Mouse (Mus musculus): ENCODE measurements around the gene 4430402I18Rik.

4430402I18Rik gene

DNA sequence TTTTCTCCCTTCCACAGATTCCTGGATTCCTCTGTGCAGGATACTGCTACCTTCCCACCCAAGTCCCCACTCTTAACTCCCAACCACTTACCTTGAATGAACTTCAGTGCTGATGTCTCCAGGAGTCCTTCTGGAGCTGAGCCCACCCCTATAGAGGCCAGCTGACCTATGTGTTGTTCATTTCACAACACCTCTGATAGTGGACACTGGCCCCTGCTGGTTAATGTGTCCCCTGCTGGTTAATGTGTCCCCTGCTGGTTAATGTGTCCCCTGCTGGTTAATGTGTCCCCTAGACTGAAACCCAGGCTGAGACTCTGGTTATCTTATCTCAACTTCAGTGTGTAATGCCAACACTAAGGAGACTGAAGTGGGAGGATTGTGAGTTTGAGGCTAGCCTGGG, 38.6 kb downstream of the 4430402I18Rik start:
- peak; percentile 49; the same call in 1 of the 2 replicates for TF ChIP-seq GATA4 (IDR thresholded peaks at IDR 0.05; ENCODE audit: insufficient replicate concordance, low read length)

DNA sequence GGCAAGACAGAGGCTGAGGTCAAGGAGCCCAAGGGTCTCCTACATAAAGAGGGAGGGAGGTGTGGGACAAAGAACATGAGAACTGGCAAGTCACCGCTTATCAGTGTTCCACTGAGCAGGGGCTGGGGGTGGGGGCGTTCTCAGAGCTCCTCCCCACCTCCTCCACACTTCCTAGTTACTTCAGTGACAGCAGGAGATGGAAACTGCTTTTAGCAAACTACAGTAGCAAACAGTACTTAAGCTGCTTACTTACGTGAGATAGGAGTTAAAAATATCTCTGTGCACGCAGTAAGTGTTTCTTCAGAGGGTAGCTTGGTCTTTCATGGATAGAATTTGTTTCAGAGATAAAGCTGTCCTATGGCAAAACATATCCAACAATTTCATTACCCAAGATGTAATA, 40.2 kb downstream of the 4430402I18Rik start:
- no peak for TF ChIP-seq GATA4 (IDR thresholded peaks at IDR 0.05; ENCODE audit: insufficient replicate concordance, low read length)

- no peak for TF ChIP-seq GATA4 (IDR thresholded peaks at IDR 0.05; ENCODE audit: insufficient replicate concordance, low read length)
These were observed 41.2 kb downstream of the 4430402I18Rik start for GRCm38 (mm10) chr19:28926366-28926765.

- TF ChIP-seq GATA4 (IDR thresholded peaks at IDR 0.05; ENCODE audit: insufficient replicate concordance, low read length) = no peak
These were observed 49.8 kb downstream of the 4430402I18Rik start for GRCm38 (mm10) chr19:28917839-28918238.

DNA sequence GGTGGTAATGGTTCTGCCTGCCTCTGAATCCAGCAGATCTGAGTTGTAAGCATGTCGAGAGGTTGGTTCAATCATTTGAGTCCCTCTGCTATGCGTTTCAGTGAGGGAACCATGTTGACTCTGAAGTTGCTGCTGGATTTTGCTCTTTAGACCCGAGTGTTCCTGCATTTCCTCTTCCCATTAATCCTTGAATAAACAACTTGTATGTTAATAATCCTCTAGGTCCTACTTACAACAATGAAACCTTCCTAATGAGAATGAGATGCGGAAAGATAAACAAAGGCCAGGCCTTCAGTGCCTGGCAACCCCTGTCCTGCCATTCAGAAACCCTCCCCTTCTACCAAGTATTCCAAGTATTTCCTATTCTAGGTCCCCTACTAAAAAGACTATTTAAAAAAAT, 51.1 kb downstream of the 4430402I18Rik start:
- TF ChIP-seq GATA4 (IDR thresholded peaks at IDR 0.05; ENCODE audit: insufficient replicate concordance, low read length) = no peak

GRCm38 (mm10) chr19:28915602-28916250, 51.9 kb downstream of the 4430402I18Rik start:
- no peak for TF ChIP-seq GATA4 (IDR thresholded peaks at IDR 0.05; ENCODE audit: insufficient replicate concordance, low read length)

- no peak for TF ChIP-seq GATA4 (IDR thresholded peaks at IDR 0.05; ENCODE audit: insufficient replicate concordance, low read length)
These were observed 53.0 kb downstream of the 4430402I18Rik start for GRCm38 (mm10) chr19:28914598-28914997.

DNA sequence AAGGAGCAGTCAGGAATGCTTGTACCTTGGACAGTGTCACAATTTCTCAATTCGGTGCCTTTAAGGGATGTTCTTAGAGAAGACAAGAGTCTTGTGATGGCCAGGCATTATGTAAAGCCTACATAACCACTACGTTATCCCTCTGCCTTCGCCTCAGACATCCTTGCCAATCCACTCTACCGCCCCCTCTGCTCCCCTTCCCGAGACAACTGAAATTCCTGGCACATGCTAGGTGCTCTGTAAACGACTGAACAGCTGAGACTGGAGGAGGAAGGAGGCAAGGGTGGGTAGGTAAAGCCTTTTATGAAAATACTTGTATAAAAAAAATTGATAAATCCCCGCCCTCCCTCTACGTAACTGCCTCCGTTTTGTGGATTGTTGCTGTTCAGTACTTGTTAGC, 58.9 kb downstream of the 4430402I18Rik start:
- no peak for TF ChIP-seq GATA4 (IDR thresholded peaks at IDR 0.05; ENCODE audit: insufficient replicate concordance, low read length)

GRCm38 (mm10) chr19:28908186-28908585, 59.4 kb downstream of the 4430402I18Rik start:
- TF ChIP-seq GATA4 (IDR thresholded peaks at IDR 0.05; ENCODE audit: insufficient replicate concordance, low read length) = no peak

- TF ChIP-seq GATA4 (IDR thresholded peaks at IDR 0.05; ENCODE audit: insufficient replicate concordance, low read length) = no peak
These were observed 64.0 kb downstream of the 4430402I18Rik start for GRCm38 (mm10) chr19:28903536-28904119.

DNA sequence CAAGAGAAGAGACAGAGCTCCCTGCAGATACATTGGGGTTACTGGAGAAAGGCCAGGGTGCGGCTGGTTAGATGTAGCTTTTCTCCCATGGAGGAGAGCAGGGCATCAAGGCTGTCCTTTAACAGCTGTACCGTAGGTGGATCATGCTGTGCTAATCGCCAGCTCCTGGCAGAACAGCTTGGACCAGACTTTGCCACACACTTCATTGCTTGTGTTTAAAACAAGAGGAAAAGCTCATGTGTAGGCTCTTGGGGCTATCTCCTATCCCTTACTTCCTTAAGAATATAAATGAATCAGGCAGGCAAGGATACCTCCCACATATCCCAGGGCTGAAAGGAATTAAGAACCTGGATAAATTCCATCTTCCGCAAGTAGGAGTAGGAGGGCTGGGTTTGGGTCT, 64.8 kb downstream of the 4430402I18Rik start:
- no peak for TF ChIP-seq GATA4 (IDR thresholded peaks at IDR 0.05; ENCODE audit: insufficient replicate concordance, low read length)

- TF ChIP-seq GATA4 (IDR thresholded peaks at IDR 0.05; ENCODE audit: insufficient replicate concordance, low read length) = no peak
These were observed 65.5 kb downstream of the 4430402I18Rik start for GRCm38 (mm10) chr19:28902111-28902510.

- TF ChIP-seq GATA4 (IDR thresholded peaks at IDR 0.05; ENCODE audit: insufficient replicate concordance, low read length) = no peak
These were observed 66.8 kb downstream of the 4430402I18Rik start for GRCm38 (mm10) chr19:28900771-28901170.

DNA sequence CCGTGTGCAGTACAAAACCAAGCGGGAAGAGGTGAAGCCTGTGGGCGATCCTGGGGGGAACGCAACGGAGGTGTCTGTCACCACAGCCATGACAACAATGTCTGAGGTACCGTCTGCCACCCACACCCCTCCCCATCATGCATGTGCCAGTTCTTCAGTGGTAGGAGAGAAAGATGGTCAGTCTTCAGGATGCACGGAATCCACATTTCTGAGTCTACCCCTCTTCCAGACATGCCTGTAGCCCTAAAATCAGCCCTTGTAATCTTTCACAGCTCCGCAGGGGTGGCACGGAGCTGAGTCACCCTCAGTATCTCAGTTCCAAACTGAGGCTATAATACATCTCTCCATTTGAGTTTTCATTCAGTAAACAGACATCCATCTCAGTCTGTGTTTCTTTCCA, 70.1 kb downstream of the 4430402I18Rik start:
- no peak for TF ChIP-seq GATA4 (IDR thresholded peaks at IDR 0.05; ENCODE audit: insufficient replicate concordance, low read length)

DNA sequence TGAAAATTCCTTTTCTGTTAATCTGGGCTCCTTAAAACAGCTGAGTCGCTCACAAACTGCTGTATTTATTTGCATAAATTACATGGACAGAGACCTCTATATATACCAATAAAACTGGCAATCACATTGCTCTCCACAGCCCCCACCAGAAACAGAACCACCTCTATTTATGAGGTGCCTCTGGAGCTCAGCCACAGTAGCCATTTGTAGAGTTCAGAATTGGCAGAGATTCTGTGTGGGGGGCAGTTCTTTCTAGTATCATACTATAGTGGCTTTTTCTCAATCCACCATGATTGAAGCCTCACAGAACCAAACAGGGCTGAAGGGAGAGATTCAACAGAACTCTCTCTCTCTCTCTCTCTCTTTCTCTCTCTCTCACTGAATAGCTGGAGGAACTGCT, 71.0 kb downstream of the 4430402I18Rik start:
- no peak for TF ChIP-seq GATA4 (IDR thresholded peaks at IDR 0.05; ENCODE audit: insufficient replicate concordance, low read length)

GRCm38 (mm10) chr19:28891864-28892263, 75.7 kb downstream of the 4430402I18Rik start:
- TF ChIP-seq GATA4 (IDR thresholded peaks at IDR 0.05; ENCODE audit: insufficient replicate concordance, low read length) = no peak

DNA sequence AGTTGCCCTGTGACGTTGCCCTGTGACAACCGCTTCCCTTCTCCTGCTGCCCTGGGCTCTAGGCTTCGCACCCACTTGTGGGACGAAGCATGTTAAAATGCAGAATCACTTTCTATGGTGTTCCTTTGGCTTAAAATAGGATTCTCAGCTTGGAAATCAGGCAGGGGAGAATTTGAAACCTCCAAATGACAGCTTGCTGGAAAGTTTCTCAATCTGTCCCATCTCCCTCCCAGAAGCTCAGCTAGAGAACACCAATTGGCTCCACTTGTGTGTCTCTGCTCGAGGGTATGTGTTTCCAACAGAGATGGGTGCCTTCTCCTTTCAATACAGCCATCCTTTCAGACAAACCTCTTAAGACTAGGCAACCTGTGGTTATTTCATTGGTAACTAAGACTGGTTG, 76.4 kb downstream of the 4430402I18Rik start:
- TF ChIP-seq GATA4 (IDR thresholded peaks at IDR 0.05; ENCODE audit: insufficient replicate concordance, low read length) = no peak
